Mouse (Mus musculus) spleen, adult 2 months (tissue): ENCODE measurements around the gene Impdh2.

Source experiments
- CTCF ChIP-seq: fragments of 200-500 bp; IDR thresholded peaks from 2 replicates; pipeline ENCODE4 v1.5.1; 2011; ENCODE audit warnings: mild to moderate bottlenecking, inconsistent platforms; ENCODE audit not compliant: insufficient read depth, insufficient read length, insufficient replicate concordance; ENCODE audit errors: extremely low read depth
- POLR2A ChIP-seq: fragments of 200-500 bp; IDR thresholded peaks from 2 replicates; pipeline ENCODE4 v1.6.1; 2011; ENCODE audit warnings: low read depth, low read length, inconsistent platforms

DNA sequence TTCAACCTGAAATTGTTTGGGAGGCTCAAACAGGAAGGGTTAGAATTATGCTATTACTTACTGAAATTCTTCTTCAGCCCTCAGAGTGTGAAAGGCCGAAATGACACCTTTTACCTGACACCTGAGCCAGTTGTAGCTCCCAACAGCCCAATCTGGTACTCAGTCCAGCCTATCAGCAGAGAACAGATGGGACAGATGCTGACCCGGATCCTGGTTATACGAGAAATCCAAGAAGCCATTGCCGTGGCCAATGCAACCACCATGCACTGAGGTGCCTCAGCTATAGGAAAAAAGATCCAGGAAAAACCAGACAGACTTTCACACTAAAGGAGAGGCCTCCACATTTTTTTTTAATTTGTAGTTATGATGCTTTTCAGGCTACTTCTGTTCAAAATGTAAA lies 917 bp upstream of the Impdh2 start:
- TF ChIP-seq POLR2A, result no peak
- TF ChIP-seq CTCF, result no peak
